Mouse (Mus musculus) kidney, adult 2 months (tissue): ENCODE measurements at regions not wholly inside any gene's neighbourhood (a gene's known extent, or its start where the extent isn't known, plus 50 kb on each side); places are given as distances from the start of the nearest gene placed in this dataset.

Source experiments
- CTCF ChIP-seq: fragments of 200-500 bp; conservative IDR thresholded peaks from 2 replicates; pipeline ENCODE4 v1.5.1; 2011; ENCODE audit warnings: low read depth, mild to moderate bottlenecking, control low read depth, low read length, moderate library complexity, mixed read lengths; ENCODE audit not compliant: insufficient read depth, insufficient read length
- POLR2A ChIP-seq: fragments of 200-500 bp; IDR thresholded peaks from one replicate; pipeline ENCODE4 v1.6.1; 2011; ENCODE audit warnings: low read depth, low read length, control low read depth

GRCm38 (mm10) chr2:133708735-133709584 is 157.0 kb downstream of the Bmp2 start:
- no peak for TF ChIP-seq POLR2A
- no peak for TF ChIP-seq CTCF
